Mouse (Mus musculus): ENCODE data around the gene Junb.

The Junb gene

GRCm38 (mm10) chr8:84970913-84971312, 7.6 kb downstream of the Junb start:
- DNase-seq (ENCODE audit: low spot score): no peak

DNA sequence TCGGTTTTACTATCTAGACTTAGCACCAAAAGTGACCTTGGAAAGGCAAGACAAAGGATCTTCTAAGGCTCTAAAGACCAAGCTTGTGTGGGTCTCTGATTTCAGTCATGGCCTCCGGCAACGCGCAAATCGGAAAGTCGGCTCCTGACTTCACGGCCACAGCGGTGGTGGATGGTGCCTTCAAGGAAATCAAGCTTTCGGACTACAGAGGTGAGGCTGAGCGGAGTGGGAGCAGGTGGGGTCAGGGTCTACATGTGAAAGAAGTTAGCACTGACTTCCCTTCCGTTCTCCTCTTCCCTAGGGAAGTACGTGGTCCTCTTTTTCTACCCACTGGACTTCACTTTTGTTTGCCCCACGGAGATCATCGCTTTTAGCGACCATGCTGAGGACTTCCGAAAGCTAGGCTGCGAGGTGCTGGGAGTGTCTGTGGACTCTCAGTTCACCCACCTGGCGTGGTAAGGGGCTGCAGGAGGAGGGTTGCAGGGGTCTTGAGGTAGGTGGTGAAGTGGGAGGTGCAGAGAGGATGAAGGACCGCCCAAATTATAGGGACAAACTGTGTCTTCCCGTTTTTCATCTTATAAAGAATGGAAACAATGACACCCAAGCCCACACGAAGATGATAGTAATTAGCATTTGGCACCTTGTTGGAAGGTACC, 8.3 kb downstream of the Junb start:
- DNase-seq (ENCODE audit: low spot score): no peak

GRCm38 (mm10) chr8:84969241-84970134, 9.0 kb downstream of the Junb start, which contains the start of the genes Gm49661, Prdx2 and Rnaseh2a:
Gm49661 (minus strand) TSS chr8:84969433.
Prdx2 (plus strand) TSS chr8:84969587.
Rnaseh2a (minus strand) TSS chr8:84969767.
- peak; percentile 36 for DNase-seq (ENCODE audit: low spot score)

DNA sequence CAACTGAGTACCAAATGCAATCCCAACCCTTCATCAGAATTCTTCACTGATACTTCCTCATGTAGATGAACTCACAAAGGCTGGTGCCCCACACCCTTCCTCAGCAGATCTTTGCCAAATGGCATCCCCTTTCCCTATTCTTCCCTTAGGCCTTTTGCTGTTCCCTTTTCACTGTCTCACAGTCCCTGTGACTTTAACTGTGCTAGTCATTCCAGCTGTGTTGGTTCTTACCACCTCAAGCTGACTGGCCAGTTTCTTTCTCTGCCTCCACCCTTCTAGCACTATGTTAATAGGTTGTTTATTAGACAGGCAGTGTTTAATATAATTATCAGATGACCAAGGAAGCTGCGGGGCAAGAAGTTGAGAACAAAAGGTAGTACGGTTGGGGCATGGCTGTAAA, 9.9 kb downstream of the Junb start:
- no peak for DNase-seq (ENCODE audit: low spot score)

DNA sequence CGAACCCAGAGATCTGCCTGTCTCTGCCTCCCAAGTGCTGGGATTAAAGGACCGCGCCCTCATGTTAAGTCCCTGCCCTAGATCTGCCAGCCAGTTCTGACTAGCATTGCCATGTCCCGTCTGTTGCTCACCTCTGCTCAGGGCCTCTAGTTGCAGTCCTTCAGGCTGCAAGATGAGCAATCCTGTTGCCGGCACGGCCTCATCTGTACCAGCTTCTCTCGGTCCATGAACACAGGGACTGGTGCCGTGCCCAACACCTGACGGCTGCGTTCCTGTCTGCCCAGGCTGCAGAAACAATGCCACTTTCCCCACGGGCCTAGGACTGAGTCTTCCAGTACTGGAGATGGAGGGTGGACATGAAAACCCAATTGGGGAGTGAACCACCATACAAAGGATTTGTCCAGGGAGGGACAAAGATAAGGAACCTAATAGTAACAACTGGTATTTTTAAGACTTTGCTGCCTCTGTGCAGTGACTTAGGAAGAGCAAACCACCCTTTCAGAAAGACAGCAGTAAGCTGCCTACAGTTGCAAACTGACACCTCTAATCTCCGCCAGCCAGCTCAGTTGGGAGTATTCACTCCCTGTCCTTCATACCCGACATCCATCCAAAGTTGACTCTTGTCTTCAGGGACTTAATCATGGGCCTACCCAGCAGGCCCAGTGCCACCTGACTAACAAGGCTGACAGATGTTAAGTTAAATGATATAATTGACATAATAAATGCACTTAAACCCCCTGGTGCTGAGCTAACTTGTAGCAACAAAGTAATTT, 10.8 kb downstream of the Junb start:
- no peak for DNase-seq (ENCODE audit: low spot score)

DNA sequence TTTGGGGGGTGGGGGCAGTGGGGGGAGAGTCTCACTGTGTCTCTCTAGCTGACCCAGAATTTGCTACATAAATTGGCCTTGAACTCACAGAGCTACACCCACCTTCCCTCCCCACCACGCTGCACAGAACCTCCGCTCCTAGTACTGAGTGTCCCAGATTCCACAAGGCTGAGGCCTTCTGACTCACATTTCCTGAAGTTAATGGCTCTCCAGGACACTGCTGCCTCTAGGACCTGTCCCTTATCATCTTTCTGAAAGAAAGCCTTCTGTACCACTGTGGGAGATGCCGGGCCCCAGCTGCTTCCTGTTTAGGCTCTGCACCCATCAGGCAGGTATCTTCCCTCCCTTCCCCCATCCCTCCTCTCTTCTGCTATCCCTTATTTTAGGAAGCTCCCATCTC, 11.9 kb downstream of the Junb start:
- no peak for DNase-seq (ENCODE audit: low spot score)

GRCm38 (mm10) chr8:84965731-84966291, 12.7 kb downstream of the Junb start:
- DNase-seq (ENCODE audit: low spot score): peak; percentile 89

- DNase-seq (ENCODE audit: low spot score): no peak
These were observed 14.6 kb downstream of the Junb start for GRCm38 (mm10) chr8:84963952-84964351.

DNA sequence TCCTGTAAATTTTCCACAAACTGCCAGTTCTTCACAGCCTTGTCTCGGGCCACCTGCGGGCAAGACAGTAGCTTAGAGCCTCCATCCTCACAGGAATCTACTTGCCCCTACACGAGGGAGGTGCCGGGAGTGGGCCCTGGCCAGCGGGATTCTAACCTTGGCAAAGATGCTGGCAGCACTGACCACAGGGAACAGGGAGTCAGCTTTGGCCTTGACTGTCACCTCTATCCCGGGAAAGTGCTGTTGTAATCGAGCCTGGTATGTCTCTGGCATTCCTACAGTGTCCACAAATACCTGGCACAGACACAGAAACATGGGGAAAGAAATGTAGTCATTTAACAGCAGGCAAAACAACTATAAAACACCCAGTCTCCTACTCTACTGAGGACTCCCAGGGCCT, 18.7 kb downstream of the Junb start:
- no peak for DNase-seq (ENCODE audit: low spot score)

DNA sequence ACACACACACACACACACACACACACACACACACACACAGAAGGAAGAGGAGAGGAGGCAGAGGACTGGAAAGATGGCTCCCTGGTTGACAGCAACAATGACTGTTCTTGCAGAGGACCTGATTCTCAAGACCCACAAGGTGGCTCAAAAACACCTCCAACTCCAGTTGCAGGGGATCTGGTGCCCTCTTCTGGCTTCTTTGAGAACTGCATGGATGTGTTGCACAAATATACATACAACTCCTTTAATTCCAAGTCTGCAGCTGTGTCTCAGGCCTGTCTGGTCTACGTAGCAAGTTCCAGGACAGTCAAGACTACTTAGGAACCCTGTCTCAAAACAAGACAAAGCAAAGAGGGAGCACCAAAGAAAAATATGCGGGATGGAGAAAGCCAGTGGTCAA, 21.8 kb downstream of the Junb start:
- peak; percentile 69 for DNase-seq (ENCODE audit: low spot score)

- DNase-seq (ENCODE audit: low spot score): no peak
These were observed 25.8 kb downstream of the Junb start for GRCm38 (mm10) chr8:84952612-84953255.

DNA sequence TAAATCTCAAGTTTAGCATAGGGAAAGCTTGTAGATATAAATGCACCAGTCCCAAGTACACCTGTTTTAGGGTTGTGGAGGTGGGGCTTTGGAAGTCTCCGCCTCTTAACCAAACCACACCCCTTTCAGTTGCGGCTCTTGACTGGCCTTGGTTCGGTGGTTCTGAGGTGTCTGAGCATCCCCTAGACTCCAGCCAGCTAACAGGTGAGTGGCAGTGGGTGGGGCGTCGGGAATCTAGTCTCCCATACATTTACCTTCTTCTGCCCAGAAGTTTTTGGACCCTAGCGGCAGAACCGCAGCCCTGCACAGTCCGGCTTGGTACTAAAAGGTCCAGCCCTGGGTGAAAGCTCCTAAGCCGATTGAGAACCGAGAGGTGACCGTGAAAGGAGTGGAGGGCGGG, 28.8 kb downstream of the Junb start:
- DNase-seq (ENCODE audit: low spot score): no peak

GRCm38 (mm10) chr8:84947241-84947545, 31.3 kb downstream of the Junb start:
- DNase-seq (ENCODE audit: low spot score): no peak

DNA sequence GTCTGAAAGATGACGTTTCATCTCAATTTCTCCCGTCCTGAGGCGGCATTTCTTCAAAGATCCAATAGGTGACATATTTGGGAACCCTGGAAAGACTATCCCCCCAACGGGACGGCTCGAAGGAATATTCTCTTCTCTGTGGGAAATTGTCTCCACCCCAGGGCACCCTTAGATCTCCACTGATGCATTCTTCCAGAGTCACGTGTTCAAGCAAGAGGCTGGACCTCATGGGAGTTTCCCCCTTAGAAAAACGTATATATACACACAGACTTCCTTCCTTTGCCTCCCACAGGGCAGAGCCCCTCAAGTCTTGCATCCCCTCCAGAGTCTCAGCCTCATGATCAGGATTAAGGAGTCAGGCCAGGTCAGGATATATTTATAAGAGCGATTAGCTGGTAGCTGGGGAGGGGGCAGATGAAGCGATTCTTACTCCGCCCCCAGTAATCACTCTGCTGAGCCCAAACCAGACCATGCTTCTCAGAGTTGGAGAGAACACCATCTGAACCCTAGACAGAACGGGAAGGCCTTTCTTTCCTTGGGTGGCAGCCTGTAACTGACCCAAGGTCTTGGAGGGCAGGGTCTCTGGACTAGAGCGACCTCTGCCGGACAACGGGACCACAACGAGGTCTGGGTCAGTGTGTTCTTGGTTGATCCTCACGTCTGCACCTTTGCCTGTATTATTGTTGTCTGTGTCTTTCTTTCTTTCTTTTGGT, 31.8 kb downstream of the Junb start, which contains the start of gene Rtbdn:
Rtbdn (plus strand) TSS at position 464 of the 713 bp plus-strand sequence.
- DNase-seq (ENCODE audit: low spot score): no peak

DNA sequence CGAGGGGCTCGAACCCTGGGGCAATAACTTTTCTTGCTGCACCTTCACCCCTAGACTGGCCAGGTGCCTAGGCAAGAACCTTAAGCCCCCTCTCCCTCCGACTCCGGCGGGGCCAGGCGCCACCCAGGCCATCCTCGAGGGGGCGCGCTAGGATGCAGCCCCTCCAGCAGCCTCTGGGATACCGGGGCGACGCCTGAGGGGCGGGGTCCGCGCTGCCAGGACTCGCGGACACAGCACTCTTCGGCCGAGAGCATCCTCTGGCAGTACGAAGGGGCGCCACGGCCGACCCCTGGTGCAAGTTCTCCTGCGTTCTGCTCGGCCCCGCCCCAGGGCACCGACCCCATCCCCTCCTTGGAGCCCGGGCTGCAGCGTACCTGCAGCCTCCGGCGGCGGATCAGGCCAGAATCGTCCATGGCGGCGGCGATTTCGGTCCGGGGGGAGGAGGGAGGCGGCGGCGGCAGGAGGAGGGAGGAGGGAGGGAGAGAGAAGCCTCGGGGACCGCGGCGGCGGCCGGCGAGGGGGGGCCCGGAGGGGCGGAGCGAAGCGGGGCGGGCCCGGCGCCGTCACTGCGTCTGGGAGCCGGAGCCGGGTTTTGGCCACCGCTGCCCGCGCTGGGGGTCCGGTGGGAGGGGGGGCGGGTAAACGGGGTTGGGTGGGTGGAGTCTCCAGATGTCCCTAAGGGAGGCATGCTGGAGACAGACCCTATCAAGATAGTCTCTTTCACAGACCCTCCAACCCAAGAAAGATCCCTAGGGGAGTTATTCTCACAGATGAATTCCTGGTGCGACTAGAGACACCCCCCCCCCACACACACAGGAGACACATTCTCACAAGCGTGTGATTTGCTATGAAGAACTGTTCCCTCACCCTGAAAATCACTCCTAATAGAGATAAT, 32.6 kb downstream of the Junb start:
- DNase-seq (ENCODE audit: low spot score): no peak

GRCm38 (mm10) chr8:84945235-84945632, 33.3 kb downstream of the Junb start:
- no peak for DNase-seq (ENCODE audit: low spot score)

GRCm38 (mm10) chr8:84944478-84945160, 33.9 kb downstream of the Junb start:
- peak; percentile 52 for DNase-seq (ENCODE audit: low spot score)

DNA sequence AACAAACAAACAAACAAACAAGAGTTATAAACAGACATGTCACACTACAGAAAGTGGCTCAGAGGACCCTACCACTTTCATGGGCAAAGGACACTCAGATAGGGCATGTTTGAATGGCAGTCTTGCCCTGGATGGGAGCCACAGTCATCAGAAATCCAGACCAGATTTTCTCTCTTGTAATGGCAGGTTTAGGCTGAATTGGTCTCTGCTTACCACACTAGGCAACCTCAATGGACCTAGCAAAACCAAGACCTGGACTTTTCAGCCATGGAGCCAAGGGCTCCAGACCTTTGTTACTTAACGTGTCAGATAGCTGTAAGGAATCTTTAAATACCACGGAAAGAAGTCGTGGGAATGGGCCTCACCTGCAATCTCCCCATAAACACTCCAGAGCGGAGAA, 34.8 kb downstream of the Junb start:
- DNase-seq (ENCODE audit: low spot score): no peak
